Mouse (Mus musculus): Measurements from ENCODE around the gene Pkd2. TPM values are rescaled to one million over a fixed set of nuclear protein-coding genes. Genes with fewer than 3 reads are reported as not detected.

The Pkd2 gene
- polyA plus RNA-seq (2014; fragmentation: Illumina TruSeq; extraction: RNeasy Lipid Tissue Mini Kit (QIAGEN cat#74804); ENCODE audit: low read depth, low replicate concordance): 65.6 TPM

GRCm38 (mm10) chr5:104458832-104459705 lies at the start of gene Pkd2:
Gene Pkd2, plus strand, starts transcription at chr5:104459450.

DNA sequence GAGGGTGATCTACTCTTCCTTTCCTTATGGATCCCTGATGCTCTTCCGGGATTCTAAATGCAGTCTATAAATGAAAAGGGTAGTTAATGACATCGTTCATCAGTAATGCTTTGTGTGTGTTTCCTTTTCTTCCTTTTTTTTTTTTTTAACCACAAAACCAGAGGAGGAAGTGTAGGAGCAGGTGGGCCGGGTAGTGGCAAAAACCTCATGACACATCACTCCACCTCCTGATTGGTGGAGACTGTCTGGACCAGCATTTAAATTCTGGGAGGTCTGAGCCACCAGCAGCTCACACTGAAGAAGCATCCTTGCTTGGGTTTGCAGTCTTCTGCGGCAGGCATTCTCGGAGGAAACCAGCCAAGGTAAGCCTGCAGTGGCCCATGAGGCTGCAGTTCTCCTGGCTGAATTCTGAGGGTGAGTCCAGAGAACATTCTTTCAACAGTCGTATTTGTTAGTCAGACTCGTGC lies 24.4 kb upstream of the Pkd2 start, which contains the start of gene Spp1:
TSS of gene Spp1 (plus strand) at position 284 of the 467 bp plus-strand sequence.

GRCm38 (mm10) chr5:104508195-104508891 lies 49.1 kb downstream of the Pkd2 start, which contains the start of gene BC005561:
Gene BC005561, plus strand, starts transcription at chr5:104508352.

Other genes starting within 250 kb of the Pkd2 start
- 5.8 TPM for gene Ibsp, start 160.3 kb upstream of the Pkd2 start, polyA plus RNA-seq (2014; fragmentation: Illumina TruSeq; extraction: RNeasy Lipid Tissue Mini Kit (QIAGEN cat#74804); ENCODE audit: low read depth, low replicate concordance)
- gene Mepe, start 134.1 kb upstream of the Pkd2 start, polyA plus RNA-seq (2014; fragmentation: Illumina TruSeq; extraction: RNeasy Lipid Tissue Mini Kit (QIAGEN cat#74804); ENCODE audit: low read depth, low replicate concordance): not detected
- 81.9 TPM for gene Spp1, start 24.3 kb upstream of the Pkd2 start, polyA plus RNA-seq (2014; fragmentation: Illumina TruSeq; extraction: RNeasy Lipid Tissue Mini Kit (QIAGEN cat#74804); ENCODE audit: low read depth, low replicate concordance)
- gene BC005561, start 48.9 kb downstream of the Pkd2 start, polyA plus RNA-seq (2014; fragmentation: Illumina TruSeq; extraction: RNeasy Lipid Tissue Mini Kit (QIAGEN cat#74804); ENCODE audit: low read depth, low replicate concordance): 24.1 TPM

Measured in adrenal gland, adult 10 weeks (tissue).